Mouse (Mus musculus) liver, postnatal 0 days (tissue): Measurements from ENCODE around the gene Cryba1.

Experiments
- CTCF ChIP-seq: sonication (generic); IDR thresholded peaks from 2 replicates; pipeline ENCODE4 v1.5.1; 2016; ENCODE audit warnings: antibody characterized with exemption, low read depth
- EP300 ChIP-seq: IDR thresholded peaks from 2 replicates; pipeline ENCODE4 v1.6.1; 2016; ENCODE audit warnings: antibody characterized with exemption, low read depth, mild to moderate bottlenecking

DNA sequence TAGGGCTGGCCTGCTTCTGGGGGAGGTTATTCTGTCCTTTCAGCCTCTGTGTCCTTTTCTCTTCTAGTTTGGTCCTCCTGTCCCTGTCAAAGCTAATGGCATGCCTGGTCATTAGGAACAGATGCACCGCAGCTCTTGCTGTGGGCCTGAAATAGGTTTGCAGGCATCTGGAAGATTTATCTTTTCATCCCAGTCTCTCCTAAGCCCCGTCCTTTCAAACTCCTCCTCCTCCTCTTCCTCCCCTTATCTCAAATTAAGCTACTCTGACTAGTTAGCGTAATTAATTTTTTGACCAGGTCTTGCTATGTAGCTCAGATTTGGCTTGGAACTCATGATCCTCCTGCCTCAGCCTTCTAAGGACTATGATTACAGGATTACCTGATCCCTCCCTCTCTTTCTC, 28.4 kb upstream of the Cryba1 start:
- TF ChIP-seq EP300: no peak
- no peak for TF ChIP-seq CTCF
